Mouse (Mus musculus) heart, postnatal 10 days (tissue): ENCODE data around the gene Ranbp9. TPM values are rescaled to one million over a fixed set of nuclear protein-coding genes. Genes with fewer than 3 reads are reported as not detected.

Experiments
- DNase-seq, 2 experiments: peaks; one replicate each; pipeline ENCODE4 v3.0.0; 2021
- intact Hi-C: fragments of 180-260 bp; cut with DNase I; formaldehyde crosslinking; loops from one replicate; pipeline ENCODE4 v1.15.1; 2025
- total RNA-seq, 2 experiments: library from RNA; stranded (reverse); gene quantifications; 2 replicates each; pipeline ENCODE4 v1.2.3; 2021

Gene Ranbp9
- total RNA-seq, 2 experiments from 2014 or later, result 48.9 to 49.0 TPM

- intact Hi-C loops, result no loop called here
Observed at GRCm38 (mm10) chr13:43457161-43457560, 23.9 kb downstream of the Ranbp9 start.

GRCm38 (mm10) chr13:43454431-43454830 is 26.7 kb downstream of the Ranbp9 start:
- intact Hi-C loops, result no loop called here

More at GRCm38 (mm10) chr13:43457161-43457560, 23.9 kb downstream of the Ranbp9 start:
- DNase-seq, result no peak

GRCm38 (mm10) chr13:43452843-43453605 is 28.1 kb downstream of the Ranbp9 start:
- intact Hi-C loops, result no loop called here
- DNase-seq, result no peak

More at GRCm38 (mm10) chr13:43454431-43454830, 26.7 kb downstream of the Ranbp9 start:
- DNase-seq, result no peak

- intact Hi-C loops, result no loop called here
- no peak for DNase-seq
Observed at GRCm38 (mm10) chr13:43452177-43452576, 28.9 kb downstream of the Ranbp9 start.

- no peak for DNase-seq
- intact Hi-C loops, result no loop called here
Observed at GRCm38 (mm10) chr13:43450686-43451085, 30.4 kb downstream of the Ranbp9 start.

GRCm38 (mm10) chr13:43447721-43448120 is 33.4 kb downstream of the Ranbp9 start:
- DNase-seq, result no peak
- intact Hi-C loops, result no loop called here

GRCm38 (mm10) chr13:43445754-43446153 is 35.3 kb downstream of the Ranbp9 start:
- intact Hi-C loops, result no loop called here
- no peak for DNase-seq

GRCm38 (mm10) chr13:43444717-43445116 is 36.4 kb downstream of the Ranbp9 start:
- intact Hi-C loops, result no loop called here
- DNase-seq, result no peak

- intact Hi-C loops, result no loop called here
- no peak for DNase-seq
Observed at GRCm38 (mm10) chr13:43443706-43444105, 37.4 kb downstream of the Ranbp9 start.

GRCm38 (mm10) chr13:43442551-43442950 is 38.5 kb downstream of the Ranbp9 start:
- DNase-seq, result no peak
- intact Hi-C loops, result no loop called here

- intact Hi-C loops, result no loop called here
- DNase-seq, result no peak
Observed at GRCm38 (mm10) chr13:43440376-43440775, 40.7 kb downstream of the Ranbp9 start.

- DNase-seq, result no peak
- intact Hi-C loops, result no loop called here
Observed at GRCm38 (mm10) chr13:43433395-43433794, 47.7 kb downstream of the Ranbp9 start.

- intact Hi-C loops, result no loop called here
- DNase-seq, result no peak
Observed at GRCm38 (mm10) chr13:43428436-43428835, 52.6 kb downstream of the Ranbp9 start.

- intact Hi-C loops, result no loop called here
Observed at GRCm38 (mm10) chr13:43415249-43415648, 65.8 kb downstream of the Ranbp9 start.

GRCm38 (mm10) chr13:43413611-43414010 is 67.5 kb downstream of the Ranbp9 start:
- intact Hi-C loops, result no loop called here
- DNase-seq, result no peak

More at GRCm38 (mm10) chr13:43415249-43415648, 65.8 kb downstream of the Ranbp9 start:
- DNase-seq, result no peak

GRCm38 (mm10) chr13:43412311-43412710 is 68.8 kb downstream of the Ranbp9 start:
- intact Hi-C loops, result no loop called here
- DNase-seq, result no peak

GRCm38 (mm10) chr13:43399576-43399975 is 81.5 kb downstream of the Ranbp9 start:
- intact Hi-C loops, result loop anchor here (5.0 kb wide), 1 partner anchor 217 kb away; no protein-coding TSS in a partner anchor
- DNase-seq, result no peak

GRCm38 (mm10) chr13:43398297-43399080 is 82.6 kb downstream of the Ranbp9 start, which contains the start of gene Nol7:
Gene Nol7 (plus strand): TSS chr13:43398390.
- intact Hi-C loops, result loop anchor here (5.0 kb wide), 1 partner anchor 216 kb away; no protein-coding TSS in a partner anchor
- peak; percentile 96 to 98 for DNase-seq

GRCm38 (mm10) chr13:43397700-43398296 is 83.3 kb downstream of the Ranbp9 start:
- no peak for DNase-seq
- intact Hi-C loops, result loop anchor here (5.0 kb wide), 1 partner anchor 215 kb away; no protein-coding TSS in a partner anchor

- DNase-seq, result no peak
Observed at GRCm38 (mm10) chr13:43385321-43385720, 95.8 kb downstream of the Ranbp9 start.

GRCm38 (mm10) chr13:43379989-43380388 is 101.1 kb downstream of the Ranbp9 start:
- intact Hi-C loops, result no loop called here
- no peak for DNase-seq

More at GRCm38 (mm10) chr13:43385321-43385720, 95.8 kb downstream of the Ranbp9 start:
- intact Hi-C loops, result no loop called here
